Mouse (Mus musculus): Measurements from ENCODE around the gene Irf7.

DNA sequence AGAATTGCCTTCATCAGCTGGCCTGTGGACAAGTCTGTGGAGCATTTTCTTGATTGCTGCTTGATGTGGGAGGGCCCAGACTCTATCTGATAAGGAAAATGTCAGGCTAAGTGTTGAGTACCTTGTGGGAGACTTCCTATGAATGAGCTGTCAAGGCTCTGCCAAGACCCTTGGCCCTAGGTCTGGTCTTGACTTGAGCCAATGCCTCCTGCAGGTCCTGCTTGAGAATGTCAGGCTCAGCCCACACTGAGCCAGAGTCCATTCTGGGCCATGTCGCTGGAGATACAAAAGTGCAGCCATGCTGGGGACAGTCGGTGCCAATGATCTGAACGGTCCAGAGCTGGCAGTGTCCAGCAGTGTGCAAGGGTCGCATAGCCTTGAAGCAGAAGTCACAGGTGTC is 16.5 kb upstream of the Irf7 start:
- TF ChIP-seq MAFK (IDR thresholded peaks at IDR 0.05; ENCODE audit: insufficient read depth, low read depth, low read length) (no peak), ZNF384 (IDR thresholded peaks at IDR 0.05; ENCODE audit: low read depth, low read length) (no peak), CHD2 (IDR thresholded peaks at IDR 0.05; ENCODE audit: low read depth, low read length) (no peak), ZC3H11A (IDR thresholded peaks at IDR 0.05; ENCODE audit: borderline replicate concordance, low read depth, low read length) (no peak)
